Mouse (Mus musculus): Measurements from ENCODE around the gene Mymx. TPM values are rescaled to one million over a fixed set of nuclear protein-coding genes. Genes with fewer than 3 reads are reported as not detected.
"Not testable (repeated sequence)": the region's sequence is repeated elsewhere in the genome, so short reads cannot be mapped to it uniquely, and the experiment has no call there.

The Mymx gene
- total RNA-seq (2017): not detected in 2 replicates

DNA sequence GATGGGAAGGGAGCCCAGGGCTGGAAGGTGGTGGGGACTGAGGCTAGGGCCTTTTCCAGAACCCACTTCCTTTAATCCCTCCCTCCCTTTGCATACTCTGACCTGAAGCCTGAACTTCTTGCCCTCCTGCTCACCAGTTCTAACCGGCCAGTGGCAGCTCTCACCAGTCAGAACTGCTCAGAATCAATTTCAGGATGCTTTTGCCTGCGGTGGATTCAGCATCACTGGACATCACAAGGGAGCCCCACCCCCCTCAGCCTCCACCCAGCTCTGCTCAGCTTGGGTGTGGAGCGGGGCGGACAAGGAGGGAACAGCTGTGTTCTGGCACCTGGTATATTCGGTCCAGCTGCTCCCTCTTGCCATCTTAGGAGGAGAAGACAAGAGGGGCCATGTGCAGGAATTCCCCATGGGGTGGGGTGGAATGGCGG is at the start of gene Mymx:
TSS of gene Mymx (minus strand) at position 226 of the 428 bp plus-strand sequence.
- ATAC-seq (replicated peaks; ENCODE audit: low read depth, poor library complexity, severe bottlenecking): no peak

- no peak for ATAC-seq (replicated peaks; ENCODE audit: low read depth, poor library complexity, severe bottlenecking)
Observed at GRCm38 (mm10) chr17:45644185-45644584, 42.3 kb upstream of the Mymx start.

DNA sequence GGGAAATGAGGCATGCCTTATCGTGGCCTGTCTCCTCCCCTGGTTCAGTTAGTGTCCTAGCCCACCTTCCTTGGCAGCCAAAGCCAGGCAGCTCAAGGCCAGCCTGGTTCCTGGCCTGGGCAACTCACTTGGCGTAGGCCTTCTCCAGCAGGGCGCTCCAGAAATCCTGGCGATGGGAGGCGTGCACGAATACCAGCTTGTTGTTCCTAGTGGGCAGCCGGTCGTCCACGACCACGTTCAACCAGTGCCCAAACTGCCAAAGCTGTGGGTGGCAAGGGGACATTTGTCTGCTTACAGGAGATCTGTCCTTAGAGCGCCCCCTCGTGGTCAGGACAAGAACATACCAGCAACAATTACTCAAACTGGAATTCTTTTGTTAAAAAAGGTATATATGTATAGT is 40.8 kb upstream of the Mymx start:
- peak; percentile 58; the same call in 1 of the 2 replicates for ATAC-seq (replicated peaks; ENCODE audit: low read depth, poor library complexity, severe bottlenecking)

DNA sequence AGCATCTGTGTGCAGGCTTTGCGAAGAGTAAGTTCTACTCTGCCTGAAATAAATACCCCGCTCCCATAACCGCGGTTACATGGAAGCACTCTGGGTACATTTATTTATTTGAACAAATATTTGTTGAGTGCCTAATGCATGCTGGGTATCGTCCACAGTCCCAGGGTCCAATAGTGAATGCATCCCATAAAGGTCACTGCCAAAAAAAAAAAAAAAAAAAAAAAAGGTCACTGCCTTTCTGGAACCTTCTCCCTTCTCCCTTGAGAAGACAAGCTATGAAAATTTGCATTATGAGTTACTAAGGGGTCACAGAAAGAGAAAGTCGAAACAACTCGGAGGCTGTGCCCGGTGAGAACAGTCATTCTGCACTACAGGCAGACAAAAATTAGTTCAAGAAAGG is 40.1 kb upstream of the Mymx start:
- ATAC-seq (replicated peaks; ENCODE audit: low read depth, poor library complexity, severe bottlenecking): no peak

DNA sequence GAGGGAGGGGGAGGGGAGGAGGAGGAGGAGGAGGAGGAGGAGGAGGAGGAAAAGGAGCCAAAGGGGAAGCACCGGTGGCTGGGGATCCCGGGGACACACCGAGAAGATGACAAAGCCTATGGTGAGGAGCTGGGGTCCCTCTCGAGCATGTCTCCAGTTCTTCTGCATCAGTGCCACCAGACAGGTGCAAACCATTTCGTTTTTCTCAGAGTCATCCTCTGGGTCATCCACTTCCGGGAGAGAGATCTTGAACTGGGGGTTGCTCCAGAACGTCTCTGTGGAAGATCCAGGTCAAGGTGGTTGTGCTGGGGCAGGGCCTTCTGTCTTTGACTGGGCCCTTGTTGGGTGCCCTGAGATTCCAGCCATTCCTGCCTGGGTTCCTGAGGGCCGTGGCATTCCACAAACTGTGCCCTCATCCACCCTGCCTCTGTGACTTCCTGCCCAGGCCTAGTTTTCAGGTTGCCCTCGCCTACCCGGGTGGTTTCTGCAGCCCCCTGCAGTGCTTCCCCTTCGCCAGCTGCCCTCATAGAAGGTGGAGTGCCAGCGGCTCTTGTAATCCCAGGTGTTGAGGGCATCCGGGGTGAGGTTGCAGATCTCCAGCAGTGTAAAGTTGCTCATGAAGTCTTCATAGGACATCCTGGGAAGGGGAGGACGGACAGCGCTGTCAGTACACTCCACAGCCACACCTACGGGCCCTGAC is 36.8 kb upstream of the Mymx start:
- ATAC-seq (replicated peaks; ENCODE audit: low read depth, poor library complexity, severe bottlenecking): no peak

GRCm38 (mm10) chr17:45634033-45634432 is 32.1 kb upstream of the Mymx start:
- ATAC-seq (replicated peaks; ENCODE audit: low read depth, poor library complexity, severe bottlenecking): no peak

GRCm38 (mm10) chr17:45631940-45632339 is 30.0 kb upstream of the Mymx start:
- ATAC-seq (replicated peaks; ENCODE audit: low read depth, poor library complexity, severe bottlenecking): no peak

DNA sequence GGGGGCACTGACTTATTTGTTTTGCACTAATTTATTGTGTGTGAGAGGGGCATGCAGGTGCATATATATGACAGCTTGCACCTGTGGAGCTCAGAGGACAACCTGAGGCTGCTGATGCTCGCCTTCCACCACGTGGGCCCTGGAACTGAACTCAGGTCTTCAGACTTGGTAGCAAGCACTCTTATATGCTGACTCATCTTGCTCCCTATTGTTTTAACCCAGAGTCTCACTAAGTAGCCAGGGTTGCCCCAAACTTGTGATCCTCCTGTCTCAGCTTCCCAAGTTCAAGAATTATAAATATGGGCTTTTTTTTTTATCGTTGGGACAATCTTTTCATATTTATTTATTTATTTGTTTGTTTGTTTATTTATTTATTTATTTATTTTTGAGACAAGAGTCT is 29.1 kb upstream of the Mymx start:
- no peak for ATAC-seq (replicated peaks; ENCODE audit: low read depth, poor library complexity, severe bottlenecking)

GRCm38 (mm10) chr17:45629861-45630694 is 28.2 kb upstream of the Mymx start:
- peak; percentile 33; the same call in 1 of the 2 replicates for ATAC-seq (replicated peaks; ENCODE audit: low read depth, poor library complexity, severe bottlenecking)

DNA sequence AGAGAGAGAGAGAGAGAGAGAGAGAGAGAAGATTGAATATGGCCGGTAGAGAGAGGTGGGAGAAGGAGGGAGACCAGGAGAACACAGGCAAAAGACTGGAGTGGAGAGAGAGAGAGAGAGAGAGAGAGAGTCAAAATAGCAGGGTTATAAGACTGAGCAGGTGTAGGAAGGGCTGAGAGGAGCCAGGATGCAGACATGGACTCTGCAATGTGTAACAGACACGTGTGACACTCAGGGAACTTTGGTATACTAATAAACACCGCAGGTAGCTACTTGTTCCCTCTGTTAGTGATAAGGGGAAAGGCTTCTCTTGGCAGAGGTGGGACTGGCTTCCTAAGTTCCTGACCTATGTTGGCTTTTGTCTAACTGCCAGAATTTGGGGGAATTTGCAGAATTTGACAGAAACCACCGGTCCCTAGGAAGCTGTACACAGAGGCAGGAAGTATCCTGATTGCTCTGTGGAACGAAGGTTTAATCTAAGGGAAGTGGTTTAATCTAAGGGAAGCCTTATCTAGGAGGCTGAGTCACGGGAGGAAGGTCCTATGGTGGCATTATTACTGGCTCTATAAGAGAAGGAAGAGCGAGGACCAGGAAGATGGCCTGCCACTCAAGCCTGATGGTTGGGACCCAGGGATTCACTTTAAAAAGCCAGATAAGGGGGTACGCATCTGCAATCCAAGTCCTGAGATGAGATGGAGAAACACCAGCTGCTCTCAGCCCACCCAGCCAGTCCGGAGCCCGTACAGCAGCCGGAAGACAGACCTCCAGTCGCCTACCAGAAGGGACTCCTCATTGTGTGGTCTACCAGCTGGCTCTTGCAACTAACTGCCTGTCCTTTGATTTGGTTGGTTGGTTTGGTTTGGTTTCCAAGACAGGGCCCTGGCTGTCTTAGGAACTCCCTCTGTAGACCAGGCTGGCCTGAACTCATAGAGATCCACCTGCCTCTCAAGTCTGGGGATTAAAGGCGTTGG is 27.3 kb upstream of the Mymx start:
- ATAC-seq (replicated peaks; ENCODE audit: low read depth, poor library complexity, severe bottlenecking): peak; percentile 41; the same call in 1 of the 2 replicates

DNA sequence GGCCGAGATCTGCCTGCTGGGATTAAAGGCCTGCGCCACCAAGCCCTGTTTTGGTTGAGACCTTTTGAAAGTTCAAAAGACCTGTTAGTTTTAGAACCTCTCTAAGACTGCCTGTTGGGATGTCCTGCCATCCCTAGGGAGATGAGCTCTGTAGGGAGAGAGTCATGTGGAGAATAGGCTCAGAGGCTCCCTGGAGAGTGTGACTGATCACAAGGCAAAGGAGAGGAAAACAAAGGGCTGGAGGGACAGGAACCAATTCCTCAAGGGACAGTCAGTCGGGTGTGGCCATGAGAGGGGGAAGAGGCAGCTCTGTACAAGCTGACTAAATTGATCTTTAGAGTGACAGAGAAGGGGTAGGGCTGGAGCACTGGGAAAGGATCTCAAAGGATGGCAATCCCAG is 26.3 kb upstream of the Mymx start:
- ATAC-seq (replicated peaks; ENCODE audit: low read depth, poor library complexity, severe bottlenecking): no peak

GRCm38 (mm10) chr17:45626577-45627134 is 24.8 kb upstream of the Mymx start:
- ATAC-seq (replicated peaks; ENCODE audit: low read depth, poor library complexity, severe bottlenecking): peak; percentile 87

DNA sequence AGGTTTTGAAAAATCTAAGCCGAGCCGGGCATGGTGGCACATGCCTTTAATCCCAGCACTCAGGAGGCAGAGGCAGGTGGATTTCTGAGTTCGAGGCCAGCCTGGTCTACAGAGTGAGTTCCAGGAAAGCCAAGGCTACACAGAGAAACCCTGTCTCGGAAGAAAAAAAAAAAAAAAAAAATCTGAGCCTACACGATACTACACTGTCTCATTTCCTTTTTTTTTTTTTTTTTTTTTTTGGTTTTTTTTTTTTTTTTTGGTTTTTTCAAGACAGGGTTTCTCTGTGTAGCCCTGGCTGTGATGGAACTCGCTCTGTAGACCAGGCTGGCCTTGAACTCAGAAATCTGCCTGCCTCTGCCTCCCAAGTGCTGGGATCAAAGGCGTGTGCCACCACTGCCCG is 21.5 kb upstream of the Mymx start:
- not testable (repeated sequence) for ATAC-seq (replicated peaks; ENCODE audit: low read depth, poor library complexity, severe bottlenecking)

GRCm38 (mm10) chr17:45619386-45620256 is 17.7 kb upstream of the Mymx start:
- peak; percentile 71 for ATAC-seq (replicated peaks; ENCODE audit: low read depth, poor library complexity, severe bottlenecking)

- peak; percentile 40; the same call in 1 of the 2 replicates for ATAC-seq (replicated peaks; ENCODE audit: low read depth, poor library complexity, severe bottlenecking)
Observed at GRCm38 (mm10) chr17:45618941-45619385, 17.1 kb upstream of the Mymx start.

- no peak for ATAC-seq (replicated peaks; ENCODE audit: low read depth, poor library complexity, severe bottlenecking)
Observed at GRCm38 (mm10) chr17:45617655-45618054, 15.8 kb upstream of the Mymx start.

DNA sequence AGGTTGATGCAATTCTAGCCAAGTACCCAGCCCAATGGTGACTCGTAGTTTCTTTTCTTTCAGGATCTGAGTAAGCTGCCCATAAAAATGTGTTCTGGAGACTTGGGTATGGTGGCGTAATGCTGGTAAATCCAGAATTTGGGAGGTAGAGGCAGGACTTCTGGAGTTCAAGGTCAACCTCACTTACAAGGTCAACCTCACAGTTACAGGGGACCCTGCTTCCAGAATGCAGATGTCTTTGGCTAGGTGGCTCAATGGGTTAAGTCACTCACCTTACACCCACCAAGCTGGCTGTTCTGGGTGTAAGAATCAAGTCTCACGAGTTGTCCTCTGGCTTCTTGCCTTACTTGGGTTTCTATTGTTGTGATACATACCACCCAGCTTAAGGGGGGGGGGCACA is 14.8 kb upstream of the Mymx start:
- no peak for ATAC-seq (replicated peaks; ENCODE audit: low read depth, poor library complexity, severe bottlenecking)

DNA sequence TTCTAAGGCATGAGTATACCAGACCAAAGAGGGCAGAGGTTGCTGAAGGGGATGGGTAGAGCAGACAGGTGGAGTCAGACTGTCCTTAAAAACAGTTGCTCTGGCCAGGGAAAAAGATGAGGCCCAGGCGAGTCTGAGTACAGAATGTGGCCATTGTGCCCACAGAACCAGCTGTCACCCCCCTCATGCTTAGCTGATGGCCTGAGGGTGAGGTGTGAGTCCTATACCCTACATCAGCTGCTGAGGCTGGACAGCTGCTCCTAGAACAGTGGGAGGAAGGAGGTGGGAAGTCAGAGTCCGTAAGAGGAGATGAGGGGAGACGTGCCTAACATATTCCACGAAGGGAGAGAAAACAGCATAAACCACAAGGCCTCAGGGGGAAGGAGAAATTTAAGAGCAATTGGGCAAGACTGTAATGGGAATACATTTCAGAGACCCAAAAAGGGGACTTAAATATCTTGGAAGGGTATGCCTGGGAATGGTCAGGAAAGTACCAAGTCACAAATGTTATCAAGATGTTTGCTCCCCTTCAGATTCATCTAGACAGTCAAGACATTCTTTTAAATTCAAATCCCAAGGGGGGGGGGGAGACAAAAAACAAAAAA is 14.2 kb upstream of the Mymx start:
- no peak for ATAC-seq (replicated peaks; ENCODE audit: low read depth, poor library complexity, severe bottlenecking)
